Mouse (Mus musculus) intestine, embryonic 15.5 days (tissue): ENCODE results near the gene Kcnq5. TPM values are rescaled to one million over a fixed set of nuclear protein-coding genes. Genes with fewer than 3 reads are reported as not detected.

ENCODE experiments used
- ATAC-seq: fragments of 200-750 bp; cut with Nextera tagmentation; 2 replicates; pipeline ENCODE4 v1.8.0; 2017; ENCODE audit warnings: moderate TSS enrichment, moderate library complexity
- H3K27ac ChIP-seq: fragments of 300-500 bp; sonication (generic); 2 replicates; pipeline ENCODE4 v1.5.1; 2015; ENCODE audit warnings: mild to moderate bottlenecking, inconsistent platforms
- H3K27me3 ChIP-seq: fragments of 300-500 bp; sonication (generic); replicated peaks from 2 replicates; pipeline ENCODE4 v1.6.1; 2015; ENCODE audit warnings: inconsistent platforms
- H3K36me3 ChIP-seq: fragments of 300-500 bp; sonication (generic); 2 replicates; pipeline ENCODE4 v1.6.1; 2015; ENCODE audit warnings: inconsistent platforms
- H3K4me1 ChIP-seq: fragments of 300-500 bp; sonication (generic); replicated peaks from 2 replicates; pipeline ENCODE4 v1.6.1; 2015; ENCODE audit warnings: inconsistent platforms
- H3K4me2 ChIP-seq: fragments of 300-500 bp; sonication (generic); replicated peaks from 2 replicates; pipeline ENCODE4 v1.6.1; 2015; ENCODE audit warnings: mild to moderate bottlenecking, inconsistent platforms
- H3K4me3 ChIP-seq: fragments of 300-500 bp; sonication (generic); replicated peaks from 2 replicates; pipeline ENCODE4 v1.5.1; 2015; ENCODE audit warnings: inconsistent platforms
- H3K9ac ChIP-seq: fragments of 300-500 bp; sonication (generic); 2 replicates; pipeline ENCODE4 v1.6.1; 2015; ENCODE audit warnings: inconsistent platforms
- H3K9me3 ChIP-seq: fragments of 300-500 bp; sonication (generic); 2 replicates; pipeline ENCODE4 v1.6.1; 2016; ENCODE audit warnings: inconsistent platforms
- WGBS: fragments of 180-500 bp; shearing (Covaris S2); methylation state at CpG from one replicate; pipeline ENCODE4 v1.1.7; 2015; 5-methylcytosine and 5-hydroxymethylcytosine counted together
- polyA plus RNA-seq: library from polyadenylated mRNA; unstranded; fragments of >200 nt; fragmentation: Nextera tagmentation; extraction: Ambion mirVana; gene quantifications from 2 replicates; pipeline ENCODE4 v1.2.1, GENCODE M21; 2015

Gene Kcnq5
- polyA plus RNA-seq, 1 experiment from 2014 or later: 1.8 TPM

DNA sequence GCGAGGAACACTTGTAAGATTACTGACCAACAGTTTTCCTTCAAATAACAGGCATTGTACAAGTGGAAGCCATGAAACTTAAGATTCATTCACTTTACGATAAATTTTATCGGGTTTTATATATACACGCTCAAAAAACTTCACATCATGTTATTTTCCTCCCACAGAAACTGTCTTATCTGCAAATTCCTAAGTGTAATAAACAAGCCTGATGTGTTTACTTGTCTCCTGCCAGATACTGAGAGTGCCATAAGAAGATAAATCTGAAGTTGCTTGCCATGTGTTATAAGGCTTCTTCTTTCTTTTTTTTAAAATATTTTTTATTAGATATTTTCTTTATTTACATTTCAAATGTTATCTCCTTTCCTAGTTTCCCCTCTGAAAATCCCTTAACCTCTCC, 34.6 kb downstream of the Kcnq5 start:
- Histone ChIP-seq H3K36me3 (no peaks in the 10 kb centered on the region), H3K9ac (no peak overlapping the region), H3K9me3 (no peaks in the 10 kb centered on the region), H3K4me1 (no peaks in the 10 kb centered on the region), H3K27ac (no peak overlapping the region), H3K4me3 (no peak overlapping the region), H3K27me3 (no peaks in the 10 kb centered on the region), H3K4me2 (no peak overlapping the region)
- WGBS: 60% methylated on average over 4 of the region's 4 CpGs
- no peak for ATAC-seq

DNA sequence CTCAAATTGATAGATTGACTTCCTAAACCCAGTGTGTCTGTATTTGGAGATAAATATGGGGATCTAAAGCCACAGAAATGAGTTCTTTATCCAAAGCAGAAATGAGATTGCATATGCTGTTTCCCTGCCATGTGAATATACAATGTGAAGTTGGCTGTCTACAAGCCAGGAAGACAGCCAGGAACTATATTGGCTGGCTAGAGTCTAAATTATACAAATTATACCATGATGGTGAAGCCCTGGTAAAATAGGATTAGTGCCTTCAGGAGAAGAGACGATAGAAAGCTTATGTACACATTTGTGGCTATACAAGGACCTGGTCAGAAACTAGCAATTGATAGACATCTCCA, 38.5 kb downstream of the Kcnq5 start:
- Histone ChIP-seq H3K4me3 (no peak overlapping the region), H3K9ac (no peak overlapping the region), H3K27me3 (no peaks in the 10 kb centered on the region), H3K4me1 (no peaks in the 10 kb centered on the region), H3K27ac (no peak overlapping the region), H3K4me2 (no peak overlapping the region), H3K36me3 (no peaks in the 10 kb centered on the region), H3K9me3 (no peaks in the 10 kb centered on the region)
- 81% methylated on average over 1 of the region's 1 CpGs for WGBS
- ATAC-seq: no peak

DNA sequence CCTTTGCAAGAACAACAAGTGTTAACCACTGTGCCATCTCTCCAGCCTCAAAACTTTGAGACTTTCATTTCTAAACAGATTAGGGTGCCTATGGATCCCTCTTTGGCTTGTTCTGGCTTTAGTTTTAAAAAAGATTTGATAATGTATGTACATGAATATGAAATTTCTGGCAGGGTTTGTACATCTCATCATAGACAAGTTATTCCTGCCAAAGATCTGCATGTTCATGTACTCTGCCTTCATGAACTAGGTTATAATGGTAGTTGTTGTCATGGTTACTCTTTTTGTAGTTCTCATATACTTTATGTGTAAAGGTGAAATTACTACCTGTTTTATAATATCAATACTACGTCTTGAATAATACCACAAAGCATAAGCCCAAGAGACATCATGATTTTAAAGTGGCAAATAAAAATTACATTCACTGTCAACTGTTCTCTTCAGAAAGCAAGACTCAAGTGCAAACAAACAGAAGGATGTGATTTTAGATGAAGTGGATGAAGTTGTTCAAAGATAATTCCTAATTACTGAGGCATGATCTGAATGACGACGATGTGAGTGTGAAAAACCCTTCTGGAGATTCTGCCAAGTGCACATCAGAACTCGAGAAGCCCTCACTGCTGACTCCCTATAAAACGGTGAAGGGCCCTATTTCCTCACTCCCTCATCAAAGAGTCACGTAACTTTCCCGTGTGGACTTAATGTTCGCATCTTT, 39.0 kb downstream of the Kcnq5 start:
- ATAC-seq: no peak
- Histone ChIP-seq H3K4me1 (no peaks in the 10 kb centered on the region), H3K9me3 (no peaks in the 10 kb centered on the region), H3K4me2 (no peak overlapping the region), H3K27me3 (no peaks in the 10 kb centered on the region), H3K4me3 (no peak overlapping the region), H3K27ac (no peak overlapping the region), H3K36me3 (no peaks in the 10 kb centered on the region), H3K9ac (no peak overlapping the region)
- 82% methylated on average over 8 of the region's 8 CpGs for WGBS

GRCm38 (mm10) chr1:21919276-21919675, 42.5 kb downstream of the Kcnq5 start:
- Histone ChIP-seq H3K9ac (no peak overlapping the region), H3K27ac (no peak overlapping the region), H3K4me2 (no peak overlapping the region), H3K27me3 (no peaks in the 10 kb centered on the region), H3K36me3 (no peaks in the 10 kb centered on the region), H3K4me3 (no peak overlapping the region), H3K4me1 (no peaks in the 10 kb centered on the region), H3K9me3 (no peaks in the 10 kb centered on the region)
- 62% methylated on average over 6 of the region's 6 CpGs for WGBS
- ATAC-seq: no peak

DNA sequence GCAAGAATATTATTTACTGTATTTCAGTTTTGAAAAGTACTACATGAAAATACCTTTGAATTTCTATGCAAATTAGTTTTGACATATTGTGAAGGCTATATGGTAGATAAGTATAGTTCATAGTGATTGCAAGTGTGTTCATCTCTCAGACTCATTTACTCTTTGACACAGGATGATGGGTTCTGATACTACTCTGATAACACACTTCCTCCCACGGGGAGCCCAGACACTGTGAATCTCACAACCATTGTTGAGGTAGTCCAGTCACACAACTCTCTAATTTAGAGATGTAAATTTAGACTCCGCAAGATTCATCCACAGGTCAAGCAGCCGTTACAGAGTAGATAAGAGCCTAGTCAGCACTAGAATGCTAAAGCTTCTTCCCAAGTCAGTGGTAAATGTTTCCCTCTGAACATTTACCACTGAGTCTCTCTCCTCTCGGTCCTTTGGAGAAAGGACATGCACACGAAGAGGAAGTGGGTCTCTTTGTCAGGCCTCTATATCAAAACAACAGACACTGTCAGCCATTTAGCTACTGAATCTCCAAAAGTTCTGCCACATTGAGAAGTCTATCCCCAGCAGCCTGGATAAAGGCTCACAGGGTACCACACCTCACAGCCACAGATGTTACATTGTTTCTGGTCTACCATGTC, 65.5 kb downstream of the Kcnq5 start:
- H3K4me3 ChIP-seq: no peak overlapping the region
- H3K27ac ChIP-seq: no peak overlapping the region
- H3K36me3 ChIP-seq: no peaks in the 10 kb centered on the region
- no peaks in the 10 kb centered on the region for H3K27me3 ChIP-seq
- no peaks in the 10 kb centered on the region for H3K4me1 ChIP-seq
- 64% methylated on average over 5 of the region's 5 CpGs for WGBS
- no peak overlapping the region for H3K9ac ChIP-seq
- ATAC-seq: no peak
- H3K4me2 ChIP-seq: no peak overlapping the region
- no peaks in the 10 kb centered on the region for H3K9me3 ChIP-seq

DNA sequence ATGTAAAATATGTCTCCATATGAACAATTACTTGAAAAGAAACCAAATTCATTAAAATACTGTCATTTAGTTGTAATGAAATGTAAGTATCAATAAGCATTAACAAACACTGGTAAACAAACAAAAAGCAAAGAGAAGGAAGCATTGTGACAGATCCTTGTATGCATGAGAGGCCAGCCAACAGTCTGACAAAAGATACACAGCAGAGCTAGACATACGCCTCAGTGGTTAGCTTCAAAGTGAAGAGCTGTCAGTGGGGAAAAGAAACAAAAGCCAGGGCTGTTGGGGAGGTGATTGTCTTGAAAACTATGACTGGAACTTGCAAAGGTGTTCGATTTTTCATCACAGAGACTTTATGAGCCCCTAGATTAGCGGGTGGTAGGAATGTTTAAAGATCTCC, 78.0 kb downstream of the Kcnq5 start:
- ATAC-seq: no peak
- no peak overlapping the region for H3K9ac ChIP-seq
- no peak overlapping the region for H3K4me2 ChIP-seq
- no peaks in the 10 kb centered on the region for H3K27me3 ChIP-seq
- H3K36me3 ChIP-seq: no peaks in the 10 kb centered on the region
- no peak overlapping the region for H3K4me3 ChIP-seq
- H3K4me1 ChIP-seq: no peaks in the 10 kb centered on the region
- no peak overlapping the region for H3K27ac ChIP-seq
- no peaks in the 10 kb centered on the region for H3K9me3 ChIP-seq
- 54% methylated on average over 3 of the region's 3 CpGs for WGBS

DNA sequence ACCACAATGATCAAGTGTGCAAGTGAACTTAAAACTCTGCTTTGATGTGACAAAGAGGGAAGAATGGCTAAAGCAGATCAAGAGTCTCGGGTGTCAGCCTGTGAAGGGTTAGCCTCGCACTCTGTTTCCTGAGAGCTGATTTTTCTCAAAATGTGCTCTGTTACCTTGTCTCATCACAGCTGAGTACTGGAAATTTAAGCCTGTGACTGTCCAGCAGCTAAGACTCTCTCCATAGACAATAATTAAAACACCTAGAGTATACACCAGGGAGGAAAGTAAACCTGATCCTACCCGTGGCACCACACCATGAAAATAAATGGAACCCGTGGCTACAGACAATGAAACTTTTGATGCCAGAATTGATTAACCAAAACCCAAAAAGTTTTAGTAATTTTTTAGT, 90.9 kb downstream of the Kcnq5 start:
- H3K4me1 ChIP-seq: no peaks in the 10 kb centered on the region
- no peaks in the 10 kb centered on the region for H3K27me3 ChIP-seq
- H3K4me2 ChIP-seq: no peak overlapping the region
- H3K36me3 ChIP-seq: no peaks in the 10 kb centered on the region
- no peak overlapping the region for H3K9ac ChIP-seq
- 66% methylated on average over 4 of the region's 4 CpGs for WGBS
- no peaks in the 10 kb centered on the region for H3K9me3 ChIP-seq
- H3K27ac ChIP-seq: no peak overlapping the region
- H3K4me3 ChIP-seq: no peak overlapping the region
- no peak for ATAC-seq

- H3K27ac ChIP-seq: no peak overlapping the region
- 88% methylated on average over 1 of the region's 1 CpGs for WGBS
- H3K4me2 ChIP-seq: no peak overlapping the region
- H3K36me3 ChIP-seq: no peaks in the 10 kb centered on the region
- ATAC-seq: no peak
- H3K9ac ChIP-seq: no peak overlapping the region
- H3K4me1 ChIP-seq: no peaks in the 10 kb centered on the region
- no peak overlapping the region for H3K4me3 ChIP-seq
- no peaks in the 10 kb centered on the region for H3K27me3 ChIP-seq
- no peaks in the 10 kb centered on the region for H3K9me3 ChIP-seq
Observed at GRCm38 (mm10) chr1:21868484-21868883, 93.3 kb downstream of the Kcnq5 start.

GRCm38 (mm10) chr1:21856399-21856798, 105.3 kb downstream of the Kcnq5 start:
- 71% methylated on average over 3 of the region's 3 CpGs for WGBS
- Histone ChIP-seq H3K4me2 (no peak overlapping the region), H3K4me1 (no peaks in the 10 kb centered on the region), H3K9ac (no peak overlapping the region), H3K9me3 (no peaks in the 10 kb centered on the region), H3K4me3 (no peak overlapping the region), H3K36me3 (no peaks in the 10 kb centered on the region), H3K27ac (no peak overlapping the region), H3K27me3 (no peaks in the 10 kb centered on the region)
- no peak for ATAC-seq

DNA sequence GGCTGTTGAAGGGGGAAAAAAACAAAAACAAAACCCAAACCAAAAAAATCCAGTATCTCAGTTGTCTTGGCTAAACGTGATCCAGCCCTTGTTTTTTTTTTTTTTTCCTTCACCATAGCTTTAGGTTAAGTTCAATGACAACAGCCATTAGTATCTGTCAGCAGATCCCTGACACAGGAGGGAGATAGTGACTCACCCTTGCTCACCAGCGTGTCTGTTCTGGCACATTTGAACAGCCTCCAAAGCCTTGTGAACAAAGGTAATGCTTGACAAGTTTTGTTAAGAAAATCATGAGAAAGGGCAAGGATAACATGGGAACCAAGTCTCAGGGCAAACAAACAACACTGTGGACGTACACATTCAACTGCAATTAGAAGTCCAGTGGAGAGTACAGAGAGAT, 123.2 kb downstream of the Kcnq5 start:
- no peak overlapping the region for H3K9ac ChIP-seq
- H3K4me3 ChIP-seq: no peak overlapping the region
- WGBS: 39% methylated on average over 3 of the region's 3 CpGs
- no peak for ATAC-seq
- no peaks in the 10 kb centered on the region for H3K9me3 ChIP-seq
- no peak overlapping the region for H3K4me2 ChIP-seq
- no peaks in the 10 kb centered on the region for H3K4me1 ChIP-seq
- H3K36me3 ChIP-seq: no peaks in the 10 kb centered on the region
- no peaks in the 10 kb centered on the region for H3K27me3 ChIP-seq
- H3K27ac ChIP-seq: no peak overlapping the region

GRCm38 (mm10) chr1:21837387-21837786, 124.4 kb downstream of the Kcnq5 start:
- H3K36me3 ChIP-seq: no peaks in the 10 kb centered on the region
- 81% methylated on average over 2 of the region's 2 CpGs for WGBS
- H3K9me3 ChIP-seq: no peaks in the 10 kb centered on the region
- no peak overlapping the region for H3K9ac ChIP-seq
- H3K27me3 ChIP-seq: no peaks in the 10 kb centered on the region
- no peak overlapping the region for H3K4me3 ChIP-seq
- ATAC-seq: no peak
- no peaks in the 10 kb centered on the region for H3K4me1 ChIP-seq
- H3K4me2 ChIP-seq: no peak overlapping the region
- no peak overlapping the region for H3K27ac ChIP-seq

DNA sequence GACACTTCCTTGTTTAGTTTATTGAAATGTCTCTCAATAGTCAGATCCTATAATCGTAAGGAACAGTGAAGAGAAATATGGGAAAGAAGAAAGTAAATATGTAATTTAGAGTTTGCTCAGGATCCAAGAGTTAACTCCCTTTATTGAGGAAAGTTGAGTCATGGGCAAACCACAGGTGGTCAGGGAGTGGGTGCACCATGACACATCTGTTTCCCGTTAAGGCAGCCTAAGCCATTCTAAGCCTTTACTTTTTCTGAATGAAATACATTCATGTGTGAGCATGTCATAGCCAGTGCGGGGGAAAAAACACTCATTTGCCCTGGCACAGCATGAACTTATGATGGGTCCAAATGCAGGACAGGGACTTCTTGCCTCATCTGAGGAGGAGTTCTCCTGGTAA, 125.4 kb downstream of the Kcnq5 start:
- H3K27me3 ChIP-seq: no peaks in the 10 kb centered on the region
- ATAC-seq: no peak
- no peak overlapping the region for H3K27ac ChIP-seq
- H3K9me3 ChIP-seq: no peaks in the 10 kb centered on the region
- no peak overlapping the region for H3K4me2 ChIP-seq
- H3K4me1 ChIP-seq: no peaks in the 10 kb centered on the region
- H3K4me3 ChIP-seq: no peak overlapping the region
- no peaks in the 10 kb centered on the region for H3K36me3 ChIP-seq
- no peak overlapping the region for H3K9ac ChIP-seq
- 65% methylated on average over 3 of the region's 3 CpGs for WGBS

DNA sequence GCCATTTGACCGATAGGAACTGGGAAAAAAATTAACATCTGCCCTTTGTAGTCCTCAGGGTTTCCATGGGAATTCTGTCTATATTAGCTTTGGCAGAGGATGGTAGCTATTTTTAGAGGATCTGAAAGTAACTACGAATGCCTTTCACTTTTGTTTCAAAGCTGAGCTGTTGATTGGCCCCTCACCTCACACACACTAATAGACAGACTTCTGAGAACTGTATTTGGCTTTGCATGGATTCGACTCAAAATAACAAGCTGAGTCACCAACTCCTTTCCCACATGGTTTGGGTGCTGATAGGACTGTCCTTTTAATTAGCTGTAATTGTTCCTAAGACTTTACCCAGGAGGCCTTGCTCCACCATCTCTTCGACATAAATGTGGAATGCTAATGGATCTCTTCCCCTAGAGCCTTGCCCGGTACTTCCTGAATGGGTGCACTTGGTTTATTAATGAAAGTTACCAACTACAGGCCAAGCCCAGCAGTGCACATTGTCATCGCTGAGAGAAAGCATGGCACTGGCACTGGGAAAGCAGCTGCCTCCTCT, 131.8 kb downstream of the Kcnq5 start:
- 69% methylated on average over 6 of the region's 6 CpGs for WGBS
- H3K4me2 ChIP-seq: no peak overlapping the region
- no peak overlapping the region for H3K9ac ChIP-seq
- no peaks in the 10 kb centered on the region for H3K27me3 ChIP-seq
- H3K9me3 ChIP-seq: no peaks in the 10 kb centered on the region
- H3K4me1 ChIP-seq: no peaks in the 10 kb centered on the region
- no peak overlapping the region for H3K27ac ChIP-seq
- no peak for ATAC-seq
- H3K4me3 ChIP-seq: no peak overlapping the region
- H3K36me3 ChIP-seq: no peaks in the 10 kb centered on the region
